Mouse (Mus musculus): ENCODE results near the gene Dhx37.
"Not testable (repeated sequence)": the region's sequence is repeated elsewhere in the genome, so short reads cannot be mapped to it uniquely, and the experiment has no call there.

The Dhx37 gene

DNA sequence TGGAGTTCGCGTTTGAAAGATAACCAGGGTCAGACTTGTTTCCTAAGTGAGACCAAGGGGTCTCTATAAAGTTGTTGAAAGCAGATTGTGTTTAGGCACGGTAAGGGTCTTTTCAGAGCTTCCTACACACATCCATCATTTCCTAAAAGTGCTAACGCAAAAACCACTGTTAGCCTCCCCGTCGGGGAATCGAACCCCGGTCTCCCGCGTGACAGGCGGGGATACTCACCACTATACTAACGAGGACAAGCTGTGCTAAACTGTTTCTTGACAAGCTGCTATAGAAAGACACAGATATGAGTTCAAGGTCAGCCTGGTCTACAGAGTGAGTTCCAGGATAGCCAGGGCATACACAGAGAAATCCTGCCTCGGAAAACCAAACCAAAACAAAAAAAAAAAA lies 25.1 kb downstream of the Dhx37 start:
- DNase-seq (ENCODE audit: low spot score in 2 of 2) = peak; percentile 81 to 90

DNA sequence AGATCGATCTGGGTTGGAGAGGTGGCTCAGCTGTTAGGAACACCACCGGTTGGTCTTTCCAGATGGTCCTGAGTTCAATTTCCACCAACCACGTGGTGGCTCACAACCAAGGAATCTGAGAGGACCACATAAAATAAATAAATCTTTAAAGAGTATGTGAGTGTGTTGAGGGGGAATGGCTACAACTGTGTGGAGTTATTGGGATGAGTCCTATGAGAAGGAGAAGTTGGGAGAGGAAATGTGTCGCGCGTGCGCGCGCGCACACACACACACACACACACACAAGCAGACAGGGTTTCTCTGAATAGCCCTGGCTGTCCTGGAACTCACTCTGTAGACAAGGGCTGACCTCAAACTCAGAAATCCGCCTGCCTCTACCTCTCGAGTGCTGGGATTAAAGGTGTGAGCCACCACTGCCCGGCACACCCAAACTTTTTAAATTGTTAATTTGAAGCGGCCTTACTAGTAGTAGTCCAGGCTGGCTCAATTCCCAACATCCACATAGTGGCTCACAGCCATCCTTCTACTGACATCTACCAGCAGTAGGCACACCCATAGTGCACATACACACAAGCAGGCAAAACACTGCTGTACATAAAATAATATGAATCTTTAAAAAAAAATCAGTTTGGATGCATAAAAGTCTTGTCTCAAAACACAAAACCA lies 25.9 kb downstream of the Dhx37 start:
- no peak for DNase-seq (ENCODE audit: low spot score in 2 of 2)

DNA sequence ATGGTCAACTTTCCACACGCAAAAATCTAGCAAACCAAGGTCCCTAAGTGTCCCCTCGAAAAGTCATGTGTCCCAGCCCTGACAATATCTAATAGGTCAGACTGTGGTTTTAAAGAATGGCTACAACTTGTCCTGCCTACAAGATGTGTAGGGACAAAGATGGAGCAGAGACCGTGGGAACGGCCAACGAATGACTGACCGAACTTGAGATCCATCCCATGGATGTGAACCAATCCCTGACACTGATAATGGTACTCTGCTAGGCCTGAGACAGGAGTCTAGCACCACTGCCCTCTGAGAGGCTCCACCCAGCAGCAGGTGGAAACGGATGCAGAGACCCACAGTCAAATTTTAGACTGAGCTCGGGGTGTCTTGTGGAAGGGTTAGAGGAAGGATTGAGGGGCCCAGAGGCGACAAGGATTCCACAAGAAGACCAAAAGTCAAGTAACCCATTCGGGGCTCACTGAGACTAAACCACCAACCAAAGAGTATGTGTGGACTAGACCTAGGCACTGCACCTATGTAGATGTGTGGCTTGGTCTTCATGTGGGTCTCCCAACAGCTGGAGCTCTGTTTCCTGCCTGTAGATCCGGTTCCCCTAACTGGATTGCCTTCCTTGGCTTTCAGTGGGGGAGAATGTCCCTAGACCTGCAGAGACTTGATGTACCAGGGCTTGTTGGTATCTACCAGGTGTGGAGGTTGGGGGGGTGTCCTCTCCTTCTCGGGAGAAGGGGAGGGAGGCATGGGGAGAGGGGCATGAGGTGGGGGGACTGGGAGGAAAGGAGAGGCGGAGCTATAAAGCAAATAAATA lies 26.7 kb downstream of the Dhx37 start:
- no peak for DNase-seq (ENCODE audit: low spot score in 2 of 2)

DNA sequence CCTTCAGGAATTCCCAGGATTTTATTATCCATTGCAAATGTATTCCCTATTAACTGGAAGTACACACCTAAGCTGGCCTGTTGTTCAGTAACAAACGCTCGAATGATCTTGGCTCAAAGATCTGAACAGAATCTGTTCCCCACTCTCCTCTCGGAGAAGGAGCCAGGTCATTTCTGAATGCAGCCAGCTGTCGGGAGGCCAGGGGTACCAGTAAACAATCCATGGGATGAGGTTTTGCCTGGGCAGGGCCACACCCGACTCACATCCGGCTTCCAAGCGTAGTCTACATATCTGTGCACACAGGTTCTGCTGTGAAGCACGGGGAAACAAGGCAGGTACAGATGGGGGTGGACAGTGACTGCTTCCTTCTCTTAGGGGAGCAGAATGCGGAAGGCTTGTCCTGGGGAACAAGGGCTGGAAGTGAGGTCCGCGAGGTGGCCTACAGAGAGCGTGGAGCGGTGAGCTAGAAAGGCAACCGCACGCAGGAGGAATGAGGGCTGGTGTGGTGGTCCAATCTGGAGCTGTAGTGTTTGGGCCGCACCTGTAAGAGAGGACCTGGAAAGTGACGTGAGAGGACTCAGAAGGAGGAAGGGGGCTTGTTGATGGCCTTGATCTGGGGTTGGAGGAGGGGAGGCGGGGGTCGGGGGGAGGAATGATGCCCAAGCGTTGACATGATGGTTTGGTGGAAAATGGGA lies 27.5 kb downstream of the Dhx37 start:
- peak; percentile 46 to 59 for DNase-seq (ENCODE audit: low spot score in 2 of 2)

DNA sequence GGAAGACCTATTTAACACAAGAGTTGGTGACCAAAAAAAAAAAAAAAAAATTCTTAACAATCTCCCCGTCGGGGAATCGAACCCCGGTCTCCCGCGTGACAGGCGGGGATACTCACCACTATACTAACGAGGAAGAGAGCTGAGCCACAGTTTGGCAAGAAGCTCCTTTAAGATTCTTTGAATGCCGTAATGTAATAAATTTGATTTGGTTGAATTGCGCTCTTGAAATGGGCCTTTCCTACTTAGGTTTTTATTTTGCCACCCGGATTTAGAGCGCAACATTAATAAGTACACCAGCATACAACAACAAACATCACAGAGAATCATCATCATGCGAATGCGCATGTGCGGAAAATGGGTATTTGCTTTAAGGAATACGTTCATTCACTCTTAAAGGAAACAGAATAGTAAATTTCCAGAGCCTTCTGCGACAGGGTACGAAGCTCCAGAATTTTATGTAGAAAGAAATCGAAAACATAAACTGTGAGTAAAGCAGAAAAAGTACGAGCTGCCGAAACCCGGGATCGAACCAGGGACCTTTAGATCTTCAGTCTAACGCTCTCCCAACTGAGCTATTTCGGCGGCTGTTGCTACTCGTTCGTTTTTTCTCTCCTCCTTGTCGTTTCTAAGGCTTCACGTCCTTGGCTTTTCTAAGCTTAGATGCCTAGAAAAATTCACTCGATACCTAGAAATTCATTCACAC lies 28.2 kb downstream of the Dhx37 start:
- DNase-seq (ENCODE audit: low spot score in 2 of 2) = peak; percentile 83 to 93

DNA sequence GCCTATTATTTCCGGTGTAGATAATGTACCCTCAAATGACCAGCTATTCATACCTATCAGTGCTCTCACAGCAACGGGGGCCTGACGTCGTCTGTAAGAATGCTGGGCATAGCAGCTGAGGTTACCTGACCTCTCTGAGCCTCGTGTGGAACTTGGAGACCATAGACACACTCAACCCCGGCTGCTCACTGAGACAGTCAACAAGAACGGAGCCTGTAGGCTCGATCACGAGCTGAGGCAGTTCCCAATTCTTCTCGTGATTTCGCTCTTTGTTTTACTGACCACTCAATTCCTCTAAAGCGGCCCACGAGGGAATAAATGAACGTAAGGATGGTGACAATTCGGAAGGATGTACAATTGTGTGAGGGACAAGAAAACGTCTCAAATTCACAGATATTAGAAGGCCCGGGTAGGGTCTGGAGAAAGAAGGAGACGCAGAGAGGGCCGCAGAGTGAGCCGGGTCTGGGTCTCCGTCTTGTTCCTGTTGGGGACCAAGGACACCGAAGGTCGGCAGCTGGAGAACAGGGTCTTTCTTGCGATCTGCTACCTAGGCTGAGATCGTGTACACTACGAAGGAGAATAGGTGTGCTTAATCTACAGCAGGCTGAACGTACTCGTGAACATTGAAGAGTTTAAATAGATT lies 28.9 kb downstream of the Dhx37 start:
- peak; percentile 49 to 70 for DNase-seq (ENCODE audit: low spot score in 2 of 2)

DNA sequence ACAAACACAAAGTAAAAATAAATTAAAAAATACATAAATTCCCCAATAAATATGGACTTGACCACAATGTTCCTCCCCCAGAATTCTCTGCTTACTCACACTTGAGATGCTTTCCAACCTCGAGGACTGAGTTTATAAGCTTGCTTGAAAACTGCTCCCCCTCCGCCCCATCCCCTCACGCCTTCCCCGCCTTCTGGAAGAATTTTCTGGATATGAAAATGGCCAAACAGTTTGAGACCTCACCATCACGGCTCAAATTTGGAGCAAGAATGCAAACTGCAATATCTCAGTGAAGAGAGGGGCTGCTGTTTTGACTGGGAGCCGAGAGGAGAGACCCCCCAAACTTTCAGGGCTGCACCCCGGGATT lies 29.4 kb downstream of the Dhx37 start:
- DNase-seq (ENCODE audit: low spot score in 2 of 2) = no peak

DNA sequence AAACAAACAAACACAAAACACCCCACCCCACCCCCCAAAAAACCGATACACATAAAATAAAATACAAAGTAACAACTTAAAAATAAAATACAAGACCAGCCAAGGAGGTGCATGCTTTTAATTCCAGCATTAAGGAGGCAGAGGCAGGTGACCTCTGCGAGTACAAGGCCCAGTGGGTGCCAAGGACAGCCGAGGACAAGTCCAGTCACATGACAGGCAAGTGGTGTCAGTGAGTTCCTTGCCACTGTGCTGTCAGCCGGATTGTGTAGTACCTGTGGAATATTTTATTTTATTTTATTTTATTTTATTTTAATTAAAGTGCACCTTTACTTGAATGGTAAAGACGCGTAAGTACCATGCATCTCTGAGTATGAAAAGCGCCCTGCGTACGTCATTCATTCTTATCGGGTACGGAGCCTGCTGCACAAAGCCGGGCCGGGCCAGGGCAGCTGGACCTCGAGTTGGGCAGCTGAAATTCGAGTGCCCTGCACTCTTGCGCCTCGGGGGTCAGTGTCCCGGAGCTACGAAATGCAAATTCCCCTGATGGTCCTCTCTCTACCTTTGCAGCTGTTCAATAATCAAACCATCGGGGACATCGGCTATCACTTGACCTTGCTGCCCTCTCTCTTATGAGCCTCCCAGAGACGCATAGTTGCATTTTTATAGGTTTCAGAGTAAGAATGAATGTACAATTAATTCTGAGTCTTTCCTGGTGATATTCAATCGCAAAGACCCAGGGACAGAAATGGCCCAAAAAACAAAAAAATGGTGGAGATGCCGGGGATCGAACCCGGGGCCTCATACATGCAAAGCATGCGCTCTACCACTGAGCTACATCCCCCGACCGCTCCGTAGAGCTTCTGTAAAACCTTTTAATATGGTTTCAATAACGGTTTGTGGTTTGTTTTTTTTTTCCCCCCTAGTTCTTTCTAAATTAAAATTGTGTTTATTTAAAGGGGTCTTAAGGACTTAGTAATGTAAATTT lies 30.1 kb downstream of the Dhx37 start:
- DNase-seq (ENCODE audit: low spot score in 2 of 2) = peak in 1 of 2 experiments; percentile 77

DNA sequence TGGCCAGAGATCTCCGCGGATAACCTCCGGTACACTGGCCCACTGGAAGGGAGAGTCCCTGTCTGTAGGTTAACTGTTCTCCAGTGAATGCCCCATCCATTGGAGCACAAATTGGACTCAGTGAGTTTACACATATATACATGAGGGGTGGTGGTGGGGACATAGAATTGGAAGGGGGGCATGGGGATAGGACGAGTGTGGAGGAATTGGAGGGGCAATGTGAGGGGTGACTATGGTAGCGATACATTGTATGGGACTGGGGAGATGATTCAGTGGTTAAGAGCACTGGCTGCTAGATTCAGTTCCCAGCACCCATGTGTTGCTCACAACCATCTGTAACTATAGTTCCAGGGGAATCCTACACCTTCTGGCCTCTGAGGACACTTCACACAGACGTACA lies 30.9 kb downstream of the Dhx37 start:
- no peak for DNase-seq (ENCODE audit: low spot score in 2 of 2)

DNA sequence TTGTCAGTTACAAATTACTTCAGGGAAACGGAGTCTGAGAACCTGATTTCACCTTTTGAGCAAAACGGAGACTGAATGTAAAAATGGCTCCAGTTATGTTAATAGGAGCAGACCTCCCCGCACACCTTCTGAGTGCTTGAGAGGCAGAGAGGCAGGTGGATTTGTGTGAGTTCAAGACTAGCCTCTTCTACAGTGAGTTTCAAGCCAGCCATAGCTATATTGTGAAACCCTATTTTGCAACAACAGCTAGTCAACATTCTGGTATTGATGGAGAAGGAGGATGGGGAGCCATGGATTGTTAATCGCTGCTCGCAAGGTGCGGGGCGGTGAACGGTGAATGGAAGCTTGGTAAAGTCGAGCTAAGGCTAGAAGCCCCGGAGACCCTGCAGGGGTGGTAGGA lies 31.4 kb downstream of the Dhx37 start:
- DNase-seq (ENCODE audit: low spot score in 2 of 2) = no peak

DNA sequence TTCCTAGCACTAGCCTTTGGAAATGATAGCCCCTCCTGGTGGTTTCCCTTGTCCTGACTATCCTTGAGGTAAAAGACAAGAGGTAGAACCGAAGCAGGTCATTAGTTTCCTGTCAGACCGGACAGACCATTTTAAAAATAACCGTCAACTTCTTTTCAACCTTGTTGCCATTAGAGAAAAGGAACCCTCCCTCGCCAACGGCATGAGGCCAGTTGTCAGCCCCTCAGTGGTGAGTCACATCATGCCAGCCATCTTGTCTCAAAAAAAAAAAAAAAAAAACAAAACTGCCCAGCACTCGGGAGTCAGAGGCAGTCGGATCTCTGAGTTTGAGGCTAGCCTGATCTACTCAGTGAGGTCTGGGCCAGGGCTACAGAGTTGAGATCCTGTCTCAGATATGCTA lies 33.0 kb downstream of the Dhx37 start:
- no peak for DNase-seq (ENCODE audit: low spot score in 2 of 2)

DNA sequence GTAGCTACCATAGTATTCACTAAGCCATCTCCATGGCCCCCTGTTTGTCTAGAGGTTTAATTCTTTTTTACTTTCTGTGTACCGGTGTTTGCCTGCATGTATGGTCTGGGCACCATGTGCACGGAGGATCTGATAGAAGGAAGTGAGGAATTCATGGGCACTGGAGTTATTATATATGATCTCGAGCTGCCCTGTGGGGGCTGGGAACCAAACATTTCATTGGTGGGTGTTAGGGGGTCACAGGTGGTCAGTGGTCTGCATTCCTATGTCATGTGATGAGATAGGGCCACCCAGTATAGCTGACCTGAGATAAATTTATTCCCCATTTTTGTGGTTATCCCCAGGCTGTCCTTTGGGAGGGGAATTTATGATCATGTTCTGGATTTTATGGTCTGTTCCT lies 38.9 kb downstream of the Dhx37 start:
- no peak for DNase-seq (ENCODE audit: low spot score in 2 of 2)

DNA sequence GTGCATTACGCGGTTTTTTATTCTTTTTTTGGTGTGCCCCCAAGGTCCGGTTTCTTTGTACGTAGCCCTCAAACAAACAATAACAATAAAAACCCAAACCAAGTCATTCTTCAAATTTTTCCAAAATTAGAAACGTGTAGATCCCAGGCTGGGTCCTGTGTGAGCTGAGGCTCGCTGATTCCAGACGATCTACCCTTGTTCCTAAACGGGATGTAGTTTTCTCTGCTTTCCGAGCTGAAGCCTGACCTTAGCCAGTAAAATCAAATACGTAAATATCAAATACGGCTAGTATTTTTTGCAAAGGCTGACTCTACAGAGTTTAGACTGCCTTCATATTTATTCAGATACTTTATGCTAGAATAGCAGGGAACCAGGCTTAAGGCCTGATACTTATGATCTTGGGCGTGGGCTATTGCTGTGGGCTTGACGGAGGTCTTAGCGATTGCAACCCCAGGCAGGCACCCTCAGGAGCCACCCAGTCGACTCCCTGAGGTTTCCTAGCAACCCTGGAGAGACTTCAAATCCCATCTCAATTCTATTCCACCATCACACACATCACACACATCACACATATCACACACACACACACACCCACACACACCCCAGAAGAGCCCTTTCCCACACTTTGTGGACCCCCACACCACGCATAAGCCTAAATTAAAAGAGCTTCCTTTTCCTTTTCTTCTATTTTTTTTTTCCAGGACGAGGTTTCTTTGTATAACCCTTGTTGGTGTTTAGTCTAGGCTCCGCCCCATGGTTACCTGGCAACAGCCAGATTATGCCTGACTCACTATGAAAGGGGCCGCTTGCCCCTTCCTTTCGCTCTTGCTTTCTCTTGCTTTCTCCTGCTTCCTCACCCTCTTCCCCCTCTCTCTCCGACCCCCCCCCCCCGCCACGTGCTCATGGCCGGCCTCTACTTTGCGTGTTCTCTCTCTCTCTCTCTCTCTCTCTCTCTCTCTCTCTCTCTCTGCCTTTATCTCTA lies 40.0 kb downstream of the Dhx37 start:
- DNase-seq (ENCODE audit: low spot score in 2 of 2) = peak in 1 of 2 experiments; percentile 70

DNA sequence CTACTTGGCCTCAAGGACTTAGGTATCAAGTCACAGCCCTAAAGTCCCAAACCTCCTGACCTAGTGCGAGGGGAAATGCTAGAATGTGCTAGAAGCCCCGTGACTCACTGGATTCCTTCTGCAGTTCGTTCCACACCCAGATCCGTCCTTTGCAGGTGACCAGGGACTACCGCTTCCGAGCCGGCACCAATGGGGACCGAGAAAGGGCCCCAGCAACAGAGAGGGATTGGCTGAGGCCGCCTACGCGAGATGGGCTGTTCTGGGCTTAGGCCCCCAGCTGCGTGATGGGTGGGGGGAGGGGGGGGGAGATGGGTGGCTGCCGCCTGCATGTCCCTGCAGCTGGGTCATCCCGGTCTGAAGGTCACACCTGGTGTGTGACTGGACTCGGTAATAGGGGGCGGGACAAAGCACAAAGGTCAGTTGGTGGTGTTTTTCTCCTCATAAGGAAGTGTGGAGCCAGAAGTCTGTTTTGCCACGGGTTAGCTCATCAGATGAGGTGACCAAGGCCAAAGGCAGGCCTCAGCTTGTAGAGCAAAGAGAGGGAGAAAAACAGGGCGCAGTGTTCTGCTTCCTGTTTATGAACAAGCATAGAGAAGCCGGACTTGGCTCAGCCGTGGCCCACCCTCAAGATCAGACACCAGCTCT lies 40.8 kb downstream of the Dhx37 start:
- DNase-seq (ENCODE audit: low spot score in 2 of 2) = peak; percentile 91 to 96

DNA sequence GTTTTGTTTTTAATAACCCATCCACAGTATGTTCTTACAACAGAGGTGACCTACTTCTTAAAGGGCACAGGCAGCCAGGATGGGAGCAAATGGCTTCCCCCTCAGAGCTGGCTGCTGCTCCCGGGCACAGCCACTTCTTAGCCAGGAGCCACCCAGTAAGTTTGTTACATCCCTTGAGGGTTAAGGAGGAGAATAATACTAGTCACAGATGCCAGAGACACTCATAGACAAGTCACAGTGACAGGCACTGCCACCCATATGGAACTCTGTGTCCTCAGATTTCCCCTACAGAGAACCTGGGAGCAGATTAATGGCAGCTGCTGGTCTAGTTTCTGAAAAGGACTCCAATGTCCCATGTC lies 41.3 kb downstream of the Dhx37 start:
- no peak for DNase-seq (ENCODE audit: low spot score in 2 of 2)

DNA sequence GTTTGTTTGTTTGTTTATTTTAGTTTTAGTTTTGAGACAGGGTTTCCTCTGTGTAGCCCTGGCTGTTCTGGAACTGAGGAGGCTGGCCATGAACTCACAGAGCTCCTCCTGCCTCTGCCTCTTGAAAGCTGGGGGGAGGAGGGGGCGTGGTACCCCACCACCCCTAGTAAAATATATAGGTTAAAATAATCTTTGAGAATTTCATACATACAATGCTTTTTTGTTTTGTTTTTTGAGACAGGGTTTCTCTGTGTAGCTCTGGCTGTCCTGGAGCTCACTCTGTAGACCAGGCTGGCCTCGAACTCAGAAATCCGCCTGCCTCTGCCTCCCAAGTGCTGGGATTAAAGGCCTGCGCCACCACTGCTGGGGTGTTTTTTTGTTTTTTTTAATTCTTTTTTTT lies 41.7 kb downstream of the Dhx37 start:
- not testable (repeated sequence) for DNase-seq (ENCODE audit: low spot score in 2 of 2)

DNA sequence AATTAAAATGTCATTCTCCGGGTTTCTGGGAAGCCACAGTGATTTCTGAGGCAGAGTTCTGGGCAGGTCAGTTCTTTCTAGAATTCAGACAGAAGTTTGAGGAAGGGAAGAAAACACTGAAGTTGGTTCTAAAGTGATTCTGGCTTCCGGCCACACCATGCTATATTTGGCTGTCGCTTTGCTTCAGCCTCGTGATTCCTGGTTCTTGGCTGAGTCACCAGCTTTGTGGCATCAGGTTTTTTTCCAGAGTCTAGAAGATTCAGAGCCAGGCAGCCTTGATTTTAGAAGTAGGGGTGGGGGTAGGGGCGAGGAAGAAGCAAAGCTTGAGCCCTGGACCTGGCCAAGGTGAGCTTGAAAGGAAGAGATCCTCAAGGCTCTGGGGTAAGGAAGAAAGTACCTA lies 42.3 kb downstream of the Dhx37 start:
- DNase-seq (ENCODE audit: low spot score in 2 of 2) = peak; percentile 73 to 79

DNA sequence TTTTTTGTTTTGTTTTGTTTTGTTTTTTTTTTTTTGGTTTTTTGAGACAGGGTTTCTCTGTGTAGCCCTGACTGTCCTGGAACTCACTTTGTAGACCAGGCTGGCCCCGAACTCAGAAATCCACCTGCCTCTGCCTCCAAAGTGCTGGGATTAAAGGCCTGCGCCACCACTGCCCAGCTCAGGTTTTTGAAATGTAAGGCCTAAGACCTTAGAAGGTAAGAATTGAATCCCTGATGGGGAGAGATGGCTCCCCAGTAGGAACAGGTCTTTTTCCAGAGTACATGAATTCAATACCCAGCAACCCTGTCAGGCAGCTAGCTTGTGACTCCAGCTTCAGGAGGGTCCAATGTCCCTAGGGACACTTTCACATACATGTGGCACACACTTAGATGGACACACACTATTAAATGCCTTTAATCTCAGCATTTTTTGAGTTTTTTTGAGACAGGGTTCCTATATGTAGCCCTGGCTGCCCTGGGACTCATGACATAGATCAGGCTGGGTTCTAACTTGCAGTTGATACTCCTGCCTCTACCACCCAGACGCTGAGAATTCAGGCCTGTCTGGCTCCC lies 42.9 kb downstream of the Dhx37 start:
- no peak for DNase-seq (ENCODE audit: low spot score in 2 of 2)

Data from frontal cortex, postnatal 14 days (tissue).